Mouse (Mus musculus): ENCODE measurements around the gene Pabpc4.

Pabpc4 gene

GRCm38 (mm10) chr4:123342091-123342641 is 80.0 kb downstream of the Pabpc4 start:
- no peak for DNase-seq (ENCODE audit: extremely low read depth, low read depth, low spot score)

- DNase-seq (ENCODE audit: extremely low read depth, low read depth, low spot score) = no peak
Observed at GRCm38 (mm10) chr4:123342642-123343470, 80.7 kb downstream of the Pabpc4 start, which contains the start of gene Bmp8a. TSS of gene Bmp8a (minus strand) at chr4:123343252.

GRCm38 (mm10) chr4:123343471-123343789 is 81.3 kb downstream of the Pabpc4 start:
- peak; percentile 1 for DNase-seq (ENCODE audit: extremely low read depth, low read depth, low spot score)

All from fat pad, adult 2 months (tissue).